Mouse (Mus musculus): ENCODE measurements around the gene Fignl2. TPM values are rescaled to one million over a fixed set of nuclear protein-coding genes. Genes with fewer than 3 reads are reported as not detected.

Gene Fignl2
- polyA plus RNA-seq, 1 experiment, result not detected

DNA sequence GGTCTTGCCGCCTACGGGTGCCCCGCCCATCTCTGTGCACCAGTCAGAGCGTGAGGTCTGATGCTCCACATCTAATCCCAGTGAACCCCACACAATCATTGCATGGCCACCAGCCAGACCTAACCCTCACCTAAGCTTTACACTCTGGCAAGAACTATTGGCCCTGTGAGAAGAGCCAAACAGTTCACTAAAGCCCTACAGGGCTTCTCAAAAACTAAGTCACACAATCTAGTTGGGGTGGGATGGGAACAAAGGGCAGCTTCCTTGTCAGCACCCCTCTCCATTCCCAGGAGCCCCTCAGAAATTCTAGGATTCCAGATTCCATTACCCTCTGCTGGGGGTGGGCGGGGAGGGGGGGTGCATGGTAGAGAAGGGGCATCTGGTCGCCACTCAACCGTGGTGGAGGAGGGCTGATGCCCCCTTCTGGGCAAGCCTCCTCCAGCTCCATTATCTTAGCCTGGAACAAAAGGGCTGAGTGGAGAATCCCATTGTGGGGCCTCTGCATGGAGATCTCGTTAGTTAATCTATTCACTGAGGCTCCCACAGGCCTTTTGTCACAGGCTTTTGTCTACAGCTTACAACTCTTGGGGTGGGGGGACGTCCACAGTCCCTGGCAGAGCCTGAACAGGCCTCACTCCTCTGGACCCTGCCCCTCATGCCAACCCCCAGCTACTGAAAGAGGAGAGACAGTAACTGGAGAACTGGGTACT lies 18.6 kb downstream of the Fignl2 start:
- no peak for TF ChIP-seq GATA1 (IDR thresholded peaks at IDR 0.05; ENCODE audit: low read length)

DNA sequence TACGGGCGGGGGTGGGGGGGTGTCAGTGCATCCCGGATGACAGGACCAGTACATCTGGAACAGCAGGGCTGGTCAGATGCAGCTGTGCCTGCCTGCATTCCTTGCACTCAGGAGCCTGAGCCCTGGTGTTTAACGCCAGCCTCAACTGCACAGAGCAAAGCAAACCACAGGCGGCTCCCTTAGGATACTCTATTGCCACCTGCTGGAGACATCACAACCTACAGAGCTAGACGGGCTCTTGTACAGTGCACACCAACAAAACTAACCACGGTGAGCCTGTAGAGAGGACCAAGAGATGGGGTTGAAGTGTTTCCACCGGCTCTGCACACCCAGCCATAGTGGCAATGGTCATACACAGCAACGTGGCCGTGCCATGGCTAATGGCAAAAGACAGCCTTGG lies 22.1 kb downstream of the Fignl2 start:
- no peak for TF ChIP-seq GATA1 (IDR thresholded peaks at IDR 0.05; ENCODE audit: low read length)

DNA sequence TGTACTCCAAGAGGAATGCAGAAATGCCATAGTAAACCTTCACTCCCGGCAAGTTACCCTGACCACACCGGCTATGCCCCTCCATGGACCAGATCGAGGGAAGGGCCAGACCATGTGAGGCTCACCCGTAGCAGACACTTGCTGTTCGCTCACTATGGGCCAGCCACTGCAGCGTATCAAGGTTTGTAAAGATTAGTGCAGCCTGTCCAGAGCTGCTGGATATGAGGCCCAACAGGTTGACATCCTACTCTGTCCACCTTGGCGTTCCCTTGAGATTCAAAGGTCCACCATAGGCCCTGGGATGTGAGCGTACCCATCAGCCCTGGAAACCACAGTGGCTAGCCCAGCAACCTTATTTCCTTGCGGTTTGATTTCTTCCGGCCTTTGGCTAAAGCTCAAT lies 23.8 kb downstream of the Fignl2 start:
- TF ChIP-seq GATA1 (IDR thresholded peaks at IDR 0.05; ENCODE audit: low read length), result no peak

DNA sequence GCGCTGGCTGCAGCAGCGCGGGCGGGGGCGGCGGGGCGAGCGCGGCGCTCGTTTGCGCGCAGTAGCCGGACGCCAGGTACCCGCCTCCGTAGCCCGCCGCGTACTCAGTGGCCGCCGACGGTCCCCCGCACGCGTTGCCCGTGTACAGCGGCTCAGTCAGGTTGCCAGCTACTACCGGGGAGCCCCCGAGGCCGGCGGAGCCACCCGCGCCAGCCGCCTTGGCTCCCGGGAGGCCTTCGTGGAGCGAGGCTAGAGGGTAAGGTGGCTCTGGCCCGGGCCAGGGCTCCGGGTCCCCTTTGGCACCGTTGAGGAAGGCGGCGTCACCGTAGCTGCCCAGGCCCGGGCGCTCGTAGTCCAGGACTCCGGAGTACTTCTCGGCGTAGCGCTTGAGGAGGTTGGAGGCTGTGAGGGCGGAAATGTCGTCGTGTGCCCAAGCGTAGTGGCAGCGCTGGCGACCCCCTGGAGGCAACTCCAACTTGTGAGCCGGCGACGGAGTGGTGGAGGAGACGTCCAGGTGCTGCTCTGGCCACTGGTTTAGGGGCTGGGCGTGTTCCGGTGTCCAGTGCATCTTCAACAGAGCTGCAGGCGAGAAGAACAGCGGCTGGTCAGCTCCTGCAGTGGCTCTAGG lies 24.4 kb downstream of the Fignl2 start:
- no peak for TF ChIP-seq GATA1 (IDR thresholded peaks at IDR 0.05; ENCODE audit: low read length)

DNA sequence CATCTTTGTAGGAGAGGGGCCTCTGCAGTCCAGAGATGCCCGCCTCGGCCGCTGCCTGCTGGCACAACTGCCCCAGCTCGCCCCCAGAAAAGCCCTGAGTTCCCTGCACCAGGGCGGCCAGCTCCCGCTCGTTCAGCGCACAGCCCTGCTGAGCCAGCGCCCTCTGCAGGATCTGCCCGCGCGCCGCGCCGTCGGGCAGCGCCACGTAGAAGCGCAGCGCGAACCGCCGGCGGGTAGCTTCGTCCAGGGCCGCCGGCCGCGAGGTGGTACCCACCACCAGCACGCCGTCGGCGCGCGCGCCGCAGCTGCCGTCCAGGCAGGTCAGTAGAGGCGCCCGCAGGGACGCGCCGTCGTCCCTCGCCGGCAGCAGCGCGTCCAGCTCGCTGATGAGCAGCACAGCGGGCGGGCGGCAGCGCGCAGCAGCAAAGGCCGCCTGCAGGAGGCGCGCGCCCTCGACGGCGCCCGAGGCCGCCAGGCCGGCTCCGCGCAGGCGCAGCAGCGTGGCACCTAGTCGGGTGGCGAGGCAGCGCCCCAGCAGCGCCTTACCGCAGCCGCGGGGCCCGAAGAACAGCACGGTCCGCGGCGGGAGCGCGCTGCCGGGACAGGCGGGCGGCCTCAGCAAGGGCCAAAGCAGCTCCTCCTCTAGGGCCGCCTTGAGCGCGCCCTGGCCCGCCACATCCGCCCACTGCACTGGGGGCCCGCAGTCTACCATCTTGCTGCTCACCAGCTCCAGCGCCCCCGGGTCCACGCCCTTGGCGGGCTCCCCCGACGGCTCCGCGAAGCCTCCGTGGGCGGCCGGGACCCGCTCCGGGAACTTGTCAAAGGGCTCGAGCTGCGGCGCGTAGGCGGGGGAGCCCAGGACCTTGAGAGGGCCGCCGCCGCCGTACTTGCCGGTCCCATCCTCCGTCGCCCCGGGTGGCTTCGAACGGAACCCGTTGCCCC lies 25.5 kb downstream of the Fignl2 start:
- TF ChIP-seq GATA1 (IDR thresholded peaks at IDR 0.05; ENCODE audit: low read length), result no peak

DNA sequence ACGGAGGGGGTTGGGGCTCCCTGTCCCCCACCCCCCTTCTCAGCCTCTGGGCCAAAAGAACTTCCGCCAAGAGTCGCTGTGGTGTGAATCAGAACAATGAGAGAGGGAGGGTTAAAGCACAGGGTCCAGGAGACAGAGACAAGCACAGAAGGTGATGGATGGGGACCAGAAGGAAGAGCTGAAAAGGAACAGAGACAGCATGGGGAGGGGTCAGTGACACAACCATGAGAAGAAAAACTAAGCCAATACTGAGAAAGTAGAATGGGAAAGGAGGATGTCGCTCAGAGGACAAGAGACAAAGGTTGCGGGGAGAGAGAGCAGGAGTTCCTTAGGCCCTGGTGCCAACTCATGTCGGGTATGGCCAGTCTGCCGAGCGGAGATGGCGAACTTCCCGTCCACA lies 26.5 kb downstream of the Fignl2 start:
- no peak for TF ChIP-seq GATA1 (IDR thresholded peaks at IDR 0.05; ENCODE audit: low read length)

DNA sequence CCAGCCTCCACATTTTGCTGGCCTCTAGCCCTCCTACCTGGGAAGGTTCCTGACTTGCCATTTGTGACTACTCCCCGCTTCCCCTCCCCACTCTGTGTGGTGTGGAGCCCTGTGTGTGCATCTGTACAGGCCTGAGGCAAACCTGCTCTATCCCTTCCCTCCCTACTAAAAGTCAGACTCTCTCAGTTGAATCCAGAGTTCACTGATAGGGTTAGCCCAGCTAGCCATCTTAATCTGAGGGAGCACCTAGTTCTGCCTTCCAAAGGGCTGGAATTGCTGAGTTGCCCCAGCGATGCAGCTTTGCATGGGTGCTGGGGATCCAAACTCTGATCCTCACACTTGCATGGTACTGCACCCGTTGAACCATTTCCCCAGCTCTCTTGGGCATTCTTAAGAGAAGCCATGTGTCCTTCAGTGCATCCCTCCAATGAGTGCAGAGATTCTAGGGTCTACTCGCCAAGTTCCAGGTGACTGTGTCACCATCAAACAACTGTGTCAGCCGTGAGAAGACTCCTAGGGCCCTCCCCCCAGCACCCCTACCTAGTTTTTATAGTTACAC lies 29.9 kb downstream of the Fignl2 start:
- TF ChIP-seq GATA1 (IDR thresholded peaks at IDR 0.05; ENCODE audit: low read length), result no peak

DNA sequence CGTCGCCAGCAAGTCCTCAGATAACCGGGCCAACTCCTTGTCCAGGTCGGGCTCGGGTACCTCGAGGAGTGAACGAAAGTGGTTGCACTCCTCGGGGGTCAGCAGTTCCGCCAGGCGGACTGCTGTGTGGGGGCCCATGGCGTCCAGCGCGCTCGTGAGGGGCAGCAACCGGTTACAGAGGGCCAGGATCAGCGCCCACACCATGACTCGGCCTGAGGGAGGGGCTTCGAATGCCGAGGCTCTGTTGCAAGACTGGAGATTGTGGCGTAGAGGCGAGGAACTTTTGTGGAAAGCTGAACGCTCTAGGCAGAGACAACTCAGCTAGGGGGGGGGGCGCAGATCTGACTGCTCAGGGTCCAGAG lies 31.2 kb downstream of the Fignl2 start, which contains the start of gene Gm47841:
Gene Gm47841, minus strand, starts transcription at position 204 of the 362 bp plus-strand sequence.
- no peak for TF ChIP-seq GATA1 (IDR thresholded peaks at IDR 0.05; ENCODE audit: low read length)

DNA sequence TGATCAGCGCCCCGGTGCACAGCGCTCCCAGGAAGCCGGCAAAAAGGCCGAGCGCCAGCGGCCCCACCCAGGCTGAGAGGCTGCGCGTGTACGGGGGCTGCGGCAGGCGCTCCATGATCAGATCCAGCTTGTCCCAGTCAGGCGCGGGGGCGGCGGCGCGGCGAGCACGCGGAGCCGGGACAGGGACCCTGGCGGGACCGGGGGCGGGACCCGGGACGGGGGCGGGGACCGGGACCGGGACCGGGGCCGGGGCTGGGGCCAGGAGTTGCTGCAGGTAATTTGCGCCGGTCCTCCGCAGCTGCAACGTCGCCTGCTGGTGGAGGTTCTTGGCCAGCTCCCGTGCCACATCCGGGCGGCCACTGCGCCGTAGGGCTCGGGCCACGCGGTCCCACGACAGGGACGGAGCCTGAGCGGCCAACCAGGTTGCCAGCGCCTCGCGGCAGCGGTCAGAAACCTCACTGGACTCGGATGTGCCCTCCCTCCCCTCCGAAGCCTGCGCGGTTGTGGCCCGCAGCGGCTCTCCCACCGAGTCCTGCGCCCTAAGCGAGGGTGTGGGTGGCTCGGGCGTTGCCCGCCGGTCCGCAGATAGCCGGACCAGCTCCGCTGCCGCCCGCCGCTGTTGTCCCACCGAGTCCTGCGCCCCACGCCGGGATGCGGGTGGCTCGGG lies 31.7 kb downstream of the Fignl2 start:
- no peak for TF ChIP-seq GATA1 (IDR thresholded peaks at IDR 0.05; ENCODE audit: low read length)

DNA sequence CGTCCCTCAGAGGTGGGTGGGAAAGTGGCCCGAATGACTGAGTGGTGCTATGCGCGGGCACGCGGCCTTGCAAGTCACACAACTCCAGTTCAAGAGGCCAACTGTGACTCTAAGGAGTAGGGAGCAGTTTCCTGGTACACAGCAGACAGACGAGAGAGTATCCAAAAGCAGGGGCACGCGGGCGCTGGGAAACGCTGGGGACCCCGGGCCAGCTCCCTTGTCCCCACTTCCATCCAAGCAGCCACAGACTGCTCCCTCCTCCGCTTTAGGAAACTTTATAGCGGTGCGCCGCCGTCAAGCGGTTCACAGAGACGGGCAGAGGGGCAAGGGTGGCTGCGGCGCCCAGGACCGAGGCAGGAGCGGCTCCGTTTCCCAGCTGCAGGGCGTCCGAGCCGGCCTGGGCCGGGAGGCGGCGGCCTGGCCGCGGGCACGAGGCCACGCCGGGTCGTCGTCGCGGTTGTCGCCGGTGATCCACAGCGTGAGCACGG lies 32.3 kb downstream of the Fignl2 start:
- TF ChIP-seq GATA1 (IDR thresholded peaks at IDR 0.05; ENCODE audit: low read length), result no peak

DNA sequence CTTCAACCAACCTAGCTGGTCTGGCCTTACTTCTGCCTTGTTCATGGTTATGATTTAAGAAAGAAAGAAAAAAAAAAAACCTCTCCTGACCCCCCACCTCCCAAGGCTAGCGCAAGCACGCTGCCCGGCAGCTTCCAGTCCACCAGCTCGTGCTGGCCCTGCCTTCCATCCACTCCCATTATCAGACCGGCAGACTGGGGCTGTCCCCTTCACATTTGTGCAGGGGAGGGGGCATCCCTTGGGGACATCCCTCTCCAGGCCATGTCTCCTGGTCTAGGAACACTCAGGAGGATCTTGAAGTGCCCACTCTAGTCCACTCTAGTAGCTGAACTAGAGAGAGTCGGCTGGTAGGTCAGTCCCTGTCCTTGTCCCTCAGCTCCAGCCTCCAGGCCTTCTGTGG lies 33.8 kb downstream of the Fignl2 start:
- TF ChIP-seq GATA1 (IDR thresholded peaks at IDR 0.05; ENCODE audit: low read length), result no peak

DNA sequence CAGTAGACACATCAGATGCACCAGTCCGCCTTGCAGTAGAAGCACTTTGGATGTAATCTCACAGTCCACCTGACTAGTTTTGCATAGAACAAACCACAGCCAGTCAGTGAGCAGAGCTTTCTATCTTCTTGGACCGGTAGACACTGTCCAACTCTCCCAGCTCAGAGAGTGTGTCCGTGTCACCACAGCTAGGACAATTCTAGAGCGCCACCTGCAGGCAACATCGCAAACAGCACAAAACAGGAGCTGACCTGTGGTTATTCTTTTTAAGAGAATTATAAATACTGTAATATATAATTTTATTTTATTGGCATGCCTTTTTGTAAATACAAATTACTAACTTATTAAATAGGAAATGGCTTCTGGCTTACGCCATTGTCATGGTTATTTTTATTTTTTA lies 35.8 kb downstream of the Fignl2 start:
- no peak for TF ChIP-seq GATA1 (IDR thresholded peaks at IDR 0.05; ENCODE audit: low read length)

DNA sequence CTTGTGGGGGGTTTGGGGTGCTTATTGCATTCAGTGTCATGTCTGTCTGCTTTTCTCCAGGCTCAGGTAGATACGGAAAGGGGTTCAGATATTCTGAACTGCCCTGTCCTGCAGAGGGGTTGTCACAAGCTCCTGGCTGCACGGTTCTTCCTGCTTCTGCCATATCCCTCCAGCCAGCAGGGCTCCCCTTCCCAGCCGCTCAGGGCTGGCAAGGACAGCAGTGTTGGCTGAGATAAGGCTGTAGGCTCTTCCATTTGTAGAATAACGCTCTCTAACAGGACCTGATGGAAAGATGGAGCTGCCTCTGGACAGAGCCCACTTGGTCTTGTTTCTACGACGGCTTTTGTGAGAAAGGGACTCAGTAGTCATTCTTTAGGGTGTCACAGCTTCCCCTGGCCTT lies 36.4 kb downstream of the Fignl2 start:
- no peak for TF ChIP-seq GATA1 (IDR thresholded peaks at IDR 0.05; ENCODE audit: low read length)

DNA sequence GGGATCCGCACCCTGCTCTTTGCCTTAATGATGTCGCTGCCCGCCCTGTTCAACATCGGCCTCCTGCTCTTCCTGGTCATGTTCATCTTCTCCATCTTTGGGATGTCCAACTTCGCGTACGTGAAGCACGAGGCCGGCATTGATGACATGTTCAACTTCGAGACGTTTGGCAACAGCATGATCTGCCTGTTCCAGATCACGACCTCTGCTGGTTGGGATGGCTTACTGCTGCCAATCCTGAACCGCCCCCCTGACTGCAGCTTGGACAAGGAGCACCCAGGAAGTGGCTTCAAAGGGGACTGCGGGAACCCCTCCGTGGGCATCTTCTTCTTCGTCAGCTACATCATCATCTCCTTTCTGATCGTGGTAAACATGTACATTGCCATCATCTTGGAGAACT lies 38.7 kb downstream of the Fignl2 start:
- no peak for TF ChIP-seq GATA1 (IDR thresholded peaks at IDR 0.05; ENCODE audit: low read length)

DNA sequence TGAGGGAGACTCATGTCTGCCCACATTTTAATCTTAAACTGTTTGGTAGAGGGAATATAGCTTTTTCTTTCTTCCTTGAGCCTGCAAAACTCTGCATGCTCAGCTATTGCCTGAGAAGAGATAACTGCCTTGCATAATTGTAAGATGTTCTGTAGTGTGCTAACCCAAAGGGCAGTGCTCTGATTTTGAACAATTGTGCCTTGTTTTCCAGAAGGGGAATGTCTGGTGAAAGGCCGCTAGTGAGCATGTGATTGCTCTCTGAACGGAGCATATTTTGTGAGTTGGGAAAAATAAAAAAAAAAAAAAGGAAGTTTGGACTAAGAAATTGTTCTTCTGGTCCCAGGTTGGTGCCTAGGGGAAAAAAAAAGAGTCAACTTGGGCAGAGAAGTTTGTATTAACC lies 49.4 kb downstream of the Fignl2 start:
- TF ChIP-seq GATA1 (IDR thresholded peaks at IDR 0.05; ENCODE audit: low read length), result no peak
